Mouse (Mus musculus): ENCODE measurements around the gene Slc37a1.

Gene Slc37a1

DNA sequence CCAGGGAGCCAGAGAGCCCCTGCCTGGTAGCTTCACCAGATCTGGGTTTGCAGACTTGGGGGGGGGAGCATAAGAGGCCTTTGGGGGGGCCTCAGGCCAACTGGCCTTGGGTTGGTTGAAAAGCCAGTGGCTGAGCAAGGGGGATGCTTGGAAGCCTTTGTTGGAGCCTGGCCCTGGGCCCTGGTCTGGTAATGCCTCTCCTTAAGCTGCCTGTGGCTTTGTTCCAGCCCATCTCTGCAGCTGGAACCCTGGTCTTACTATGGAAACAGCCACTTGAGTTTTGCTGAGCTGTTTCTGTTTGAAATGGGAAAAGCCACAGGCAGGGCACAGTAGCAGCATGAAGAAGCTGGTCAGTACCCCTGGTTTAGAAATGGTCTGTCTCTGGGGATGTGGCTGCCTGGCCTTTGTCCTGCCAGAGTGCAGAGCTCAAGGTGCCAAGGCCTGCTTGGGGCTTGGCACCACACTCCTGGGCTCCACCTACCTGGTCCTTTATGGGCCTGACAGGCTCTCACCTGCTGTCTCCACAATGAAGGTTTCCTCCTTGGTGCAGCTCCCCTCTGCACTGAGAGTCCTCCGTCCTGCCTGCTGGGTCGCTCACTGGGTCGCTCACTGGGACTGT, 102.9 kb downstream of the Slc37a1 start:
- in situ Hi-C loops (cut with MboI; ENCODE audit: low sequenced_read_pairs) = no loop called here

DNA sequence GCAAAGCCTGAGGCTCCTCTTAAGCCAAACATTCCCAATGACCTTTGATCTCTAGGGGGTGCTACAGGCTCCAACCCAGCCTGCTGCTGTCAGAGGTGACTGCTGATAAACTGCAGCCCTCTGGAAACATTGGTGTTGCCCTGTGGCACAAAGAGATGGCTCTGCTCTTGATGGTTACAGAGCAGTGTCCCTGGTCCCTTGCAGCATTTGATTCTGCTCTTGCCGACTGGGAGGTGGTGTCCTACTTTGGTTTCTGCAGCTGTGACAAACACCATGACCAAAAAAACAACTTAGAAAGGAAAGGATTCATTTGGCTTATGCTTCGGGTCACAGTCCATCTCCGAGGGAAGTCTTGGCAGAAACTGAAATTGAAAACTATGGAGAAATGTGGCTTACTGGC, 104.9 kb downstream of the Slc37a1 start:
- in situ Hi-C loops (cut with MboI; ENCODE audit: low sequenced_read_pairs) = no loop called here

DNA sequence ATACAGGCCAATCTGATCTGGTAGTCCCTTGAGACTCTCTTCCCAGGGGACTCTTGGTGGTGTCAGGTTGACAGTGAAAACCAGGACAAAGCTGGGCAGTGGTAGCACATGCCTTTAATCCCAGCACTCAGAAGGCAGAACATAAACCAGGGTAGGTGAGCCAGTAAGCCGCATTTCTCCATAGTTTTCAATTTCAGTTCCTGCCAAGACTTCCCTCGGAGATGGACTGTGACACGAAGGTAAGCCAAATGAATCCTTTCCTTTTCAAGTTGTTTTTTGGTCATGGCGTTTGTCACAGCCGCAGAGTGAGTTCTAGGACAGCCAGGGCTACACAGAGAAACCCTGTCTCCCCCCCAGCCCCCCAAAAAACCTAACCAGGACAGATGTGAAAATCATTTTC, 105.4 kb downstream of the Slc37a1 start:
- in situ Hi-C loops (cut with MboI; ENCODE audit: low sequenced_read_pairs) = no loop called here

DNA sequence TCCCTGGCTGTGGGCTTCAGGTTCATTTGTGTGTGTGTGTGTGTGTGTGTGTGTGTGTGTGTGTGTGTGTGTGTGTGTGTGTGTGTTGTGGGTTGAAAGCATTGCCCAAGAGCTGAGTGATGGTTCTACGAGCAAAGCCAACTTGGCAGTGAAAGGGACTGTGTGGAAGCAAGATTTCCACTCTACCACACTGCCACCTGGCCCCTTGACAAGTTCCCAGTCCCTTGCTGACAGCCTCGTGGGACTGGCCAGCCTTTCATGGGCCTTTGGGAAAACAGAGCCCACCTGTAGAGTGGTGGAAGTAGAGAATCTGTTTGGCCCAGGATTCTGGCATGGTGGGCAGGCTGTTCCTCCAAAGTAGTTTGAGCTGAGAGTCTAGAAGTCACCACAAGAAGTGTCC, 107.2 kb downstream of the Slc37a1 start:
- in situ Hi-C loops (cut with MboI; ENCODE audit: low sequenced_read_pairs) = no loop called here

DNA sequence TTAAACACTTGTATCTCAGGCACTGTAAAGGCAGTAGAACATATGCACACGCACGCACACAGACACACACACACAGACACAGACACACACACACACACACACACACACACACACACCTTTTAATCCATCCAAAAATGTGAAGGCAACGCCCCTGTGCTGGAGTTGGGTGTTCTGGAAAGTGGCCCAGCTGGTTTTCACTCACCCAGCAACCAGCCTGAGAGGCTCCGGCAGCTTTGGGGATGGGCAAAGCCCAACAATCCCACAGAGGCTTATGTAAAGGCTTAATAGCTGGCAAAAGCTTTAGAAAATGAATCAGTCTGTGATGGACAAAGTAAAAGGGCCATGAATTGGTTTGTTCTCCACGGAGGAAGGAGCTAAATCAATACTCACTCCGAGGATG, 113.7 kb downstream of the Slc37a1 start:
- in situ Hi-C loops (cut with MboI; ENCODE audit: low sequenced_read_pairs) = no loop called here
